Mouse (Mus musculus): Measurements from ENCODE around the gene Cd3e. TPM values are rescaled to one million over a fixed set of nuclear protein-coding genes. Genes with fewer than 3 reads are reported as not detected.
"Not testable (repeated sequence)": the region's sequence is repeated elsewhere in the genome, so short reads cannot be mapped to it uniquely, and the experiment has no call there.

The Cd3e gene
- total RNA-seq, 2 experiments from 2014 or later, result not detected

DNA sequence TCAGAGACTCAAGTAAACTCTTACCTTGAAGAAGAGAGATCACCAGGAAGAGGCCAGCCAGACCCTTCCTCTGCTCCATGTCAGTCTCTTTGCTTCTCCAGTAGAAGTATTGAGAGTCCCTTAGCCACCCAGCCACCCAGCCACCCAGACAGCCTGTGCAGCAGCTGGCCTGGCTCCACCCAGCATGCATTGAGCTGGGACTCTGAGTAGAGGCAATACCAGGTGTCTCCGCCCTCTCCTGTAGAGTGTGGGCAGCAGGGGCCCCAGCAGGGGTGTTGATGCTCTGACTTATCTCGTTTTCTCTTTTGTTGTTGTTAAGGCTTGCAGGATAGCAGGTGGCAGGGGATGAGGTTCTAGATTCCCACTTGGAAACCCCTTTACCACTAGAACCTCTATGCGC, 29.2 kb downstream of the Cd3e start, which contains the start of gene Cd3g:
Cd3g (minus strand) TSS at position 190 of the 400 bp plus-strand sequence.
- DNase-seq (ENCODE audit: low spot score in 2 of 2), result no peak

- DNase-seq (ENCODE audit: low spot score in 2 of 2), result no peak
Observed at GRCm38 (mm10) chr9:44979806-44980205, 29.6 kb downstream of the Cd3e start.

GRCm38 (mm10) chr9:44977813-44978212, 31.6 kb downstream of the Cd3e start:
- DNase-seq (ENCODE audit: low spot score in 2 of 2), result no peak

- DNase-seq (ENCODE audit: low spot score in 2 of 2), result no peak
Observed at GRCm38 (mm10) chr9:44969450-44969849, 40.0 kb downstream of the Cd3e start.

DNA sequence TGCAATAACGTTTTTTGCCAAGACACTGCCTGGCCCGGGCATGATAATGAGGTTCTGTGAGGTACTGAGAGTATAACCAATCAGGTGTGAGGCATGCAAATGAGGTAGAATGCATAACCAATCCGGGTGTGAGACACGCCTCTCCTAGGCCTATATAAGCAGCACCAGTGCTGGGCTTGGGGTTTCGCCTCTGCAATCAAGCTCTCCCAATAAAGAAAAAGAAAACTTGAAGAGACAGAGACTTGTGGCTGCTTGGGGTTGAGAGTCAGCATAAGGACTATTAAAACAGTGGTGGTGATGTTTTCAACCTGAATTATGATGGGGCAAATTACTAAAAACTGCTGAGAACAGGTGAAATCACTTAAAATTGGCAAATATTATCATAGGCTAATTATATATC, 41.7 kb downstream of the Cd3e start:
- DNase-seq (ENCODE audit: low spot score in 2 of 2), result not testable (repeated sequence)

GRCm38 (mm10) chr9:44966815-44967242, 42.6 kb downstream of the Cd3e start:
- peak; percentile 59 to 67 for DNase-seq (ENCODE audit: low spot score in 2 of 2)

- no peak for DNase-seq (ENCODE audit: low spot score in 2 of 2)
Observed at GRCm38 (mm10) chr9:44965833-44966466, 43.5 kb downstream of the Cd3e start.

DNA sequence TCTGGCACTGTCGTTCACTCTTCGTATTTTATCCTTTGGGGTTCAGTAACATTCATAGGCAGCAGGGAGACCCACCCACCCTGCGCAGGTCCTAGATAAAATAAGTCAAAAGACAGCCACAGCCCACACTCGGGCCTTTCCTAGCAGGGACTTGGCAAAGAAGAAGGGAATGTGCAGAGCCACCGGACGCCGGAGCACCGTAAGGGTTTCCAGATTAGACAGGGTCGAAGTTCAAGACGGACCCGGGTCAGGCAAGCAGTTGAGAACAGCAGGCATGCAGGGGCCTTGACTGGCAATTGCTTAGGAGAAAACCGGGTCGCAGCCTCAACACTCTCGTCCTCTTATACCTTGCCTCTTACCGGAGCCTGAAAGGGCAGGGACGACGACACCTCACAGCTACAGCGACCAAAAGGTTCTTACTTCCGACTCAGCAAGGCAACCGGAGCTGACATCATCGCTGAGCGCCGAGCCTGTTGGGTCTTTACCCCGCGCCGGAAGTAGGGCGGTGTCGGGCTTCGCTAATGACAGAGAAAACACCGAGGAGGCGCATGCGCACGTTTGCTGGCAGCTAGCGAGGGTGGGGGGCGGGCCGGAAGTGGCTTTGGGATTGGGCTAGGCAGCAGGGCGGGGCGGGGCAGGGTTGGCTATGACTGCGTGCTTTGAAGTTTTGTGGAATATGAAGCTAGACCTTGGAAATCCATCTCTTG, 44.1 kb downstream of the Cd3e start, which contains the start of gene Ube4a:
Ube4a (minus strand) TSS at position 475 of the 707 bp plus-strand sequence.
- peak; percentile 99 to 100 for DNase-seq (ENCODE audit: low spot score in 2 of 2)

DNA sequence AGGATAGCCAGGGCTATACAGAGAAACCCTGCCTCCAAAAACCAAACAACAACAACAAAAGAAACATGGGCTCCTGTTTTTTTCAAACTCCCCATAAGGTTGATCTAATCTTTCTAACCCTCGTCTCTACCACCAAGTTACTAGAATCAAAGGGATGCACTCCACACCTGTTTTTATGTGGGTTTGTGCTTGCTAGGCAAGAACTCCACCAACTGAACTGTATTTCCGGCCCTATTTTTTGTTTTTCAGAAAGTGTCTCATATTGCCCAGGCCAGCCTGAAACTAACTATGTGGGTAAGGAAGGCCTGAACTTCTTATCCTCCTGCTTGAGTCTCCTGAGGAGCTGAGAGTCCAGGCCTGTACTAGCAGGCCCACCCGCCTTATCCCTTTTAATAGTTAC, 55.0 kb downstream of the Cd3e start:
- no peak for DNase-seq (ENCODE audit: low spot score in 2 of 2)

Other genes starting within 250 kb of the Cd3e start
- 100 to 1,000 TPM; 112 to 118 TPM for gene Arcn1, start 241.8 kb downstream of the Cd3e start, total RNA-seq (2021)
- gene Ift46, start 241.7 kb downstream of the Cd3e start, total RNA-seq (2021), result 10 to 100 TPM; 78.8 to 84.5 TPM
- 10 to 100 TPM; 23.6 to 30.9 TPM for gene Tmem25, start 210.3 kb downstream of the Cd3e start, total RNA-seq (2021)
- under 1 TPM in 1 of 2 experiments, not detected in 1; 0.98 TPM for gene Ttc36, start 206.6 kb downstream of the Cd3e start, total RNA-seq (2021)
- gene Kmt2a, start 128.3 kb downstream of the Cd3e start, total RNA-seq (2021), result 10 to 100 TPM; 50.5 to 54.6 TPM
- gene Atp5l, start 88.9 kb downstream of the Cd3e start, total RNA-seq (2021), result 100 to 1,000 TPM; 394 to 460 TPM
- gene Ube4a, start 44.0 kb downstream of the Cd3e start, total RNA-seq (2021), result 100 to 1,000 TPM in 1 of 2 experiments, 10 to 100 TPM in 1; 92.4 to 104 TPM
- not detected for gene Cd3g, start 29.2 kb downstream of the Cd3e start, total RNA-seq (2021)
- not detected for gene Cd3d, start 27.8 kb downstream of the Cd3e start, total RNA-seq (2021)
- 1 to 10 TPM in 1 of 2 experiments, under 1 TPM in 1; 0.39 to 1.1 TPM for gene Mpzl2, start 30.2 kb upstream of the Cd3e start, total RNA-seq (2021)
- gene Mpzl3, start 45.6 kb upstream of the Cd3e start, total RNA-seq (2021), result 1 to 10 TPM; 3.1 to 3.7 TPM
- not detected for gene Jaml, start 69.6 kb upstream of the Cd3e start, total RNA-seq (2021)
- gene Scn2b, start 108.2 kb upstream of the Cd3e start, total RNA-seq (2021), result 10 to 100 TPM; 75.1 to 79.0 TPM
- 1 to 10 TPM; 2.4 to 2.7 TPM for gene Scn4b, start 128.8 kb upstream of the Cd3e start, total RNA-seq (2021)
- under 1 TPM in 1 of 2 experiments, not detected in 1; 0.20 TPM for gene BC049352, start 172.4 kb upstream of the Cd3e start, total RNA-seq (2021)
- gene Tmprss4, start 194.5 kb upstream of the Cd3e start, total RNA-seq (2021), result not detected

Data from layer of hippocampus, postnatal 10 days (tissue).